In the genomic region with DNA sequence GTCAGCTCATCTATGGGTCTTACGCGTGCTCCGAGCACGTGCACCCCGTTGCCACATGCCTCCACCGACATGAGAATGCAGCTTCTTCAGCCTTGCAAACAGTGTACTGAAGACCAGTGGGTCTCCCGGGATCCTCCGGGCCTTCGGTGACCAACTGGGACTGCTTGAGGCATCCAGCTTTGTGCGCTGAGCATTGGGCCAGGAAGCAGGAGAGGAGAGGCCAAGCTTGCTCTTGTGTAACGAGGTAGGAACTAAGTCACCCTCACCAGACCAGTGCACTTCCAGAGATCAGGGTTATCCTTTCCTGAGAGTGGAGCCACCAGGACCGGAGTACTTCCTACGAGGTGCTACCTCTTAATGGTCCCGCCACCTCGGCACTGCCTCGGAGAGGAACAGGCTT, we compare ENCODE assay signal across 22 mouse cellular contexts.
A peak's percentile ranks its signal among the peaks of the same experiment; 100 is the strongest.
DNase-seq lines count a peak whose midpoint lies in the region; ATAC-seq and TF ChIP-seq lines count a peak whose summit lies in the region.
"Had no signal": no experiment of that assay in that cellular context is flagged by ENCODE, and none has a peak within 500 bp of the region (broad histone marks: within the 10 kb centered on the region; RNA-seq: fewer than 3 reads in every experiment).

No protein-coding gene starts in this region.

- H3K4me3 ChIP-seq in brown adipose tissue, adult 24 weeks (ENCODE audit: insufficient read depth, low read depth, low read length) = no peak overlapping the region
- no peak overlapping the region for H3K4me3 ChIP-seq in embryonic fibroblast, embryonic 13.5 days (ENCODE audit: insufficient read depth, low read length)
- H3K4me3 ChIP-seq in midbrain, embryonic 16.5 days (ENCODE audit: low read depth, low read length) = no peak overlapping the region
- H3K4me3 ChIP-seq: forebrain, embryonic 13.5 days; heart, embryonic 13.5 days; hindbrain, embryonic 12.5 days had no signal

- 97% methylated on average over 16 of the region's 16 CpGs for WGBS in midbrain, embryonic 16.5 days

- no peak for ATAC-seq in midbrain, embryonic 16.5 days
- ATAC-seq: activated CD4-positive, CD25-positive, alpha-beta regulatory T cell, adult 4 months; forebrain, embryonic 13.5 days; forebrain, postnatal 0 days; hindbrain, embryonic 16.5 days; inflammation-experienced regulatory T-cells, adult 6 months; intestine, postnatal 0 days; Patski had no signal

- DNase-seq in gastrocnemius, adult 18-20 months (ENCODE audit: low spot score) = peak; percentile 35
- no peak for DNase-seq in gastrocnemius, postnatal 25 days
- peak; percentile 40 for DNase-seq in skeletal muscle tissue, adult 2 months (ENCODE audit: low read depth, low spot score)
- DNase-seq in spleen, postnatal 4 days (ENCODE audit: low spot score in 2 of 2) = no peak
- DNase-seq: adrenal gland, adult 2 months; cerebellum, adult 11-12 months; cerebellum, adult 9-10 months; cerebellum, postnatal 25 days; forebrain, postnatal 0 days; heart, postnatal 4 days had no signal

- no peak overlapping the region for H3K4me2 ChIP-seq in midbrain, embryonic 16.5 days (ENCODE audit: low read length)
- H3K4me2 ChIP-seq: forebrain, embryonic 13.5 days; heart, embryonic 13.5 days; hindbrain, embryonic 12.5 days had no signal

- H3K9ac ChIP-seq in midbrain, embryonic 16.5 days (ENCODE audit: low read depth, low read length) = no peak overlapping the region
- H3K9ac ChIP-seq: forebrain, embryonic 13.5 days; forebrain, postnatal 0 days; heart, embryonic 13.5 days; hindbrain, embryonic 12.5 days had no signal

- no peaks in the 10 kb centered on the region for H3K9me3 ChIP-seq in midbrain, embryonic 16.5 days (replicated peaks; ENCODE audit: control insufficient read depth, low read length, poor library complexity, severe bottlenecking)
- H3K9me3 ChIP-seq: forebrain, embryonic 13.5 days; heart, embryonic 13.5 days; hindbrain, embryonic 12.5 days had no signal

- no peaks in the 10 kb centered on the region for H3K27me3 ChIP-seq in midbrain, embryonic 16.5 days (ENCODE audit: control insufficient read depth, insufficient read depth, low read depth, low read length)
- H3K27me3 ChIP-seq: CH12.LX; forebrain, embryonic 13.5 days; heart, embryonic 13.5 days; Patski had no signal

- H3K4me1 ChIP-seq in brown adipose tissue, adult 24 weeks (ENCODE audit: control insufficient read depth, insufficient read depth, insufficient read length, low read length) = peaks cover 15% of the 10 kb centered on the region
- peaks cover 11% of the 10 kb centered on the region for H3K4me1 ChIP-seq in embryonic fibroblast, embryonic 13.5 days (ENCODE audit: control insufficient read depth, insufficient read depth, low read length)
- no peaks in the 10 kb centered on the region for H3K4me1 ChIP-seq in midbrain, embryonic 16.5 days (ENCODE audit: control insufficient read depth, insufficient read depth, low read length)
- H3K4me1 ChIP-seq: heart, embryonic 13.5 days had no signal

- H3K27ac ChIP-seq in brown adipose tissue, adult 24 weeks (replicated peaks; ENCODE audit: low read depth, low read length) = peak overlapping the region; percentile 88
- peak overlapping the region; percentile 92 for H3K27ac ChIP-seq in embryonic fibroblast, embryonic 13.5 days (ENCODE audit: insufficient read depth, low read length)
- H3K27ac ChIP-seq in midbrain, embryonic 16.5 days (ENCODE audit: low read length) = no peak overlapping the region
- H3K27ac ChIP-seq: forebrain, embryonic 13.5 days; heart, embryonic 13.5 days; hindbrain, embryonic 12.5 days had no signal

- H3K36me3 ChIP-seq in midbrain, embryonic 16.5 days (ENCODE audit: control insufficient read depth, insufficient read depth, low read length) = no peaks in the 10 kb centered on the region
- H3K36me3 ChIP-seq: heart, embryonic 13.5 days; hindbrain, embryonic 12.5 days had no signal

- TF ChIP-seq CTCF in embryonic fibroblast, embryonic 13.5 days (IDR thresholded peaks at IDR 0.05; ENCODE audit: borderline replicate concordance, insufficient read depth, low read length) = no peak

- no peak for TF ChIP-seq POLR2A in embryonic fibroblast, embryonic 13.5 days (IDR thresholded peaks at IDR 0.05; ENCODE audit: low read depth, low read length)

Comparison
In these comparisons a context has a peak if more than half of its experiments do, and no peak if none do; other contexts are left out.
1. DNase-seq: peak in gastrocnemius, adult 18-20 months (single experiment) and skeletal muscle tissue, adult 2 months (single experiment); none in gastrocnemius, postnatal 25 days (single experiment) and spleen, postnatal 4 days (0 of 2).